Mouse (Mus musculus) lung, postnatal 10 days (tissue): ENCODE measurements around the gene Brd3os.
A peak's percentile ranks its signal among the peaks of the same experiment; 100 is the strongest.

Source experiments
- DNase-seq: peaks from one replicate; pipeline ENCODE4 v3.0.0; 2021

Gene Brd3os

GRCm38 (mm10) chr2:27441767-27442707, at the start of gene Brd3os:
Gene Brd3os, plus strand, starts transcription at chr2:27442324.
- DNase-seq = peak; percentile 99

GRCm38 (mm10) chr2:27394158-27394832, 47.8 kb upstream of the Brd3os start:
- no peak for DNase-seq

GRCm38 (mm10) chr2:27396656-27397440, 45.3 kb upstream of the Brd3os start:
- DNase-seq = no peak

- no peak for DNase-seq
These were observed 42.0 kb upstream of the Brd3os start for GRCm38 (mm10) chr2:27400083-27400482.

- no peak for DNase-seq
These were observed 40.6 kb upstream of the Brd3os start for GRCm38 (mm10) chr2:27401544-27401943.

- DNase-seq = no peak
These were observed 37.6 kb upstream of the Brd3os start for GRCm38 (mm10) chr2:27404375-27405093.

GRCm38 (mm10) chr2:27405094-27405884, 36.8 kb upstream of the Brd3os start:
- DNase-seq = no peak

- no peak for DNase-seq
These were observed 35.2 kb upstream of the Brd3os start for GRCm38 (mm10) chr2:27406928-27407327.

- DNase-seq = no peak
These were observed 33.9 kb upstream of the Brd3os start for GRCm38 (mm10) chr2:27408194-27408593.

GRCm38 (mm10) chr2:27410518-27411140, 31.5 kb upstream of the Brd3os start:
- no peak for DNase-seq

GRCm38 (mm10) chr2:27411688-27412174, 30.4 kb upstream of the Brd3os start:
- peak; percentile 73 for DNase-seq

- DNase-seq = no peak
These were observed 29.8 kb upstream of the Brd3os start for GRCm38 (mm10) chr2:27412245-27412800.

- DNase-seq = no peak
These were observed 28.6 kb upstream of the Brd3os start for GRCm38 (mm10) chr2:27413582-27413935.

- DNase-seq = peak; percentile 72
These were observed 28.0 kb upstream of the Brd3os start for GRCm38 (mm10) chr2:27413936-27414657.

- no peak for DNase-seq
These were observed 26.9 kb upstream of the Brd3os start for GRCm38 (mm10) chr2:27415060-27415783.

- no peak for DNase-seq
These were observed 25.7 kb upstream of the Brd3os start for GRCm38 (mm10) chr2:27416425-27416824.

- no peak for DNase-seq
These were observed 24.4 kb upstream of the Brd3os start for GRCm38 (mm10) chr2:27417648-27418153.

GRCm38 (mm10) chr2:27418577-27419070, 23.5 kb upstream of the Brd3os start:
- peak; percentile 79 for DNase-seq
